Mouse (Mus musculus) stomach, embryonic 16.5 days (tissue): Measurements from ENCODE around the gene Col13a1. TPM values are rescaled to one million over a fixed set of nuclear protein-coding genes. Genes with fewer than 3 reads are reported as not detected.

ENCODE experiments used
- ATAC-seq: fragments of 200-750 bp; cut with Nextera tagmentation; 2 replicates; pipeline ENCODE4 v1.8.0; 2017; ENCODE audit warnings: moderate number of reproducible peaks, moderate TSS enrichment; ENCODE audit not compliant: insufficient read depth, low FRiP score
- H3K27ac ChIP-seq: fragments of 300-500 bp; sonication (generic); 2 replicates; pipeline ENCODE4 v1.5.1; 2014; ENCODE audit warnings: low read length
- H3K27me3 ChIP-seq: fragments of 300-500 bp; sonication (generic); 2 replicates; pipeline ENCODE4 v1.6.1; 2014; ENCODE audit warnings: low read length, control low read depth, mixed read lengths; ENCODE audit not compliant: control insufficient read depth, insufficient read depth
- H3K36me3 ChIP-seq: fragments of 300-500 bp; sonication (generic); 2 replicates; pipeline ENCODE4 v1.6.1; 2014; ENCODE audit warnings: low read length; ENCODE audit not compliant: control insufficient read depth, insufficient read depth
- H3K4me1 ChIP-seq: fragments of 300-500 bp; sonication (generic); 2 replicates; pipeline ENCODE4 v1.6.1; 2014; ENCODE audit warnings: low read length, control low read depth, mixed read lengths; ENCODE audit not compliant: control insufficient read depth, insufficient read depth
- H3K4me2 ChIP-seq: fragments of 300-500 bp; sonication (generic); 2 replicates; pipeline ENCODE4 v1.6.1; 2014; ENCODE audit warnings: low read depth, low read length, mixed read lengths
- H3K4me3 ChIP-seq: fragments of 300-500 bp; sonication (generic); replicated peaks from 2 replicates; pipeline ENCODE4 v1.5.1; 2014; ENCODE audit warnings: mild to moderate bottlenecking, low read length
- H3K9ac ChIP-seq: fragments of 300-500 bp; sonication (generic); 2 replicates; pipeline ENCODE4 v1.6.1; 2014; ENCODE audit warnings: low read length
- H3K9me3 ChIP-seq: fragments of 300-500 bp; sonication (generic); replicated peaks from 2 replicates; pipeline ENCODE4 v1.6.1; 2016; ENCODE audit warnings: low read length, control low read depth; ENCODE audit not compliant: control insufficient read depth
- WGBS: fragments of 180-500 bp; shearing (Covaris S2); extraction: QIAGEN DNeasy Blood & Tissue Kit; methylation state at CpG from one replicate; pipeline ENCODE4 v1.1.7; 2014; 5-methylcytosine and 5-hydroxymethylcytosine counted together
- polyA plus RNA-seq: library from polyadenylated mRNA; unstranded; fragments of >200 nt; fragmentation: Nextera tagmentation; extraction: Ambion mirVana; gene quantifications from 2 replicates; pipeline ENCODE4 v1.2.1, GENCODE M21; 2015

The Col13a1 gene
- polyA plus RNA-seq, 1 experiment from 2014 or later, result 4.0 TPM

- no peaks in the 10 kb centered on the region for H3K4me1 ChIP-seq
- no peaks in the 10 kb centered on the region for H3K27me3 ChIP-seq
- H3K9ac ChIP-seq, result no peak overlapping the region
- no peak overlapping the region for H3K4me3 ChIP-seq
- no peaks in the 10 kb centered on the region for H3K9me3 ChIP-seq
- WGBS, result 91% methylated on average over 6 of the region's 6 CpGs
- H3K4me2 ChIP-seq, result no peak overlapping the region
- ATAC-seq, result no peak
- no peaks in the 10 kb centered on the region for H3K36me3 ChIP-seq
- H3K27ac ChIP-seq, result no peak overlapping the region
These were observed 147.2 kb downstream of the Col13a1 start for GRCm38 (mm10) chr10:61831741-61832140.

GRCm38 (mm10) chr10:61831251-61831650, 147.7 kb downstream of the Col13a1 start:
- Histone ChIP-seq H3K4me2 (no peak overlapping the region), H3K27ac (no peak overlapping the region), H3K9me3 (no peaks in the 10 kb centered on the region), H3K9ac (no peak overlapping the region), H3K27me3 (no peaks in the 10 kb centered on the region), H3K4me3 (no peak overlapping the region), H3K36me3 (no peaks in the 10 kb centered on the region), H3K4me1 (no peaks in the 10 kb centered on the region)
- 74% methylated on average over 12 of the region's 12 CpGs for WGBS
- ATAC-seq, result no peak

- Histone ChIP-seq H3K4me1 (no peaks in the 10 kb centered on the region), H3K27me3 (no peaks in the 10 kb centered on the region), H3K9ac (no peak overlapping the region), H3K9me3 (no peaks in the 10 kb centered on the region), H3K36me3 (no peaks in the 10 kb centered on the region), H3K4me2 (no peak overlapping the region), H3K27ac (no peak overlapping the region), H3K4me3 (no peak overlapping the region)
- no peak for ATAC-seq
- WGBS, result 39% methylated on average over 9 of the region's 9 CpGs
These were observed 148.1 kb downstream of the Col13a1 start for GRCm38 (mm10) chr10:61830817-61831216.

GRCm38 (mm10) chr10:61829046-61829445, 149.9 kb downstream of the Col13a1 start:
- no peak overlapping the region for H3K27ac ChIP-seq
- H3K4me3 ChIP-seq, result no peak overlapping the region
- H3K36me3 ChIP-seq, result no peaks in the 10 kb centered on the region
- H3K9ac ChIP-seq, result no peak overlapping the region
- no peak for ATAC-seq
- H3K4me2 ChIP-seq, result no peak overlapping the region
- H3K4me1 ChIP-seq, result no peaks in the 10 kb centered on the region
- 65% methylated on average over 4 of the region's 4 CpGs for WGBS
- no peaks in the 10 kb centered on the region for H3K9me3 ChIP-seq
- no peaks in the 10 kb centered on the region for H3K27me3 ChIP-seq

GRCm38 (mm10) chr10:61827950-61828936, 150.7 kb downstream of the Col13a1 start:
- Histone ChIP-seq H3K27me3 (no peaks in the 10 kb centered on the region), H3K9ac (no peak overlapping the region), H3K36me3 (no peaks in the 10 kb centered on the region), H3K4me2 (no peak overlapping the region), H3K4me1 (no peaks in the 10 kb centered on the region), H3K9me3 (no peaks in the 10 kb centered on the region), H3K27ac (no peak overlapping the region), H3K4me3 (no peak overlapping the region)
- 89% methylated on average over 32 of the region's 32 CpGs for WGBS
- no peak for ATAC-seq

GRCm38 (mm10) chr10:61826753-61827435, 152.0 kb downstream of the Col13a1 start:
- Histone ChIP-seq H3K36me3 (no peaks in the 10 kb centered on the region), H3K9me3 (no peaks in the 10 kb centered on the region), H3K9ac (no peak overlapping the region), H3K4me1 (no peaks in the 10 kb centered on the region), H3K27ac (no peak overlapping the region), H3K27me3 (no peaks in the 10 kb centered on the region), H3K4me2 (no peak overlapping the region), H3K4me3 (no peak overlapping the region)
- ATAC-seq, result no peak
- 36% methylated on average over 16 of the region's 16 CpGs for WGBS

GRCm38 (mm10) chr10:61825979-61826752, 152.7 kb downstream of the Col13a1 start:
- no peak overlapping the region for H3K4me2 ChIP-seq
- H3K27ac ChIP-seq, result no peak overlapping the region
- H3K9ac ChIP-seq, result no peak overlapping the region
- no peaks in the 10 kb centered on the region for H3K9me3 ChIP-seq
- no peak for ATAC-seq
- no peaks in the 10 kb centered on the region for H3K36me3 ChIP-seq
- H3K27me3 ChIP-seq, result no peaks in the 10 kb centered on the region
- no peak overlapping the region for H3K4me3 ChIP-seq
- no peaks in the 10 kb centered on the region for H3K4me1 ChIP-seq
- WGBS, result 58% methylated on average over 13 of the region's 13 CpGs

GRCm38 (mm10) chr10:61825536-61825935, 153.4 kb downstream of the Col13a1 start:
- Histone ChIP-seq H3K4me3 (no peak overlapping the region), H3K4me1 (no peaks in the 10 kb centered on the region), H3K4me2 (no peak overlapping the region), H3K9ac (no peak overlapping the region), H3K27me3 (no peaks in the 10 kb centered on the region), H3K9me3 (no peaks in the 10 kb centered on the region), H3K36me3 (no peaks in the 10 kb centered on the region), H3K27ac (no peak overlapping the region)
- no peak for ATAC-seq
- WGBS, result 40% methylated on average over 5 of the region's 5 CpGs
